Mouse (Mus musculus): ENCODE data around the gene Ubr7. TPM values are rescaled to one million over a fixed set of nuclear protein-coding genes. Genes with fewer than 3 reads are reported as not detected.

Gene Ubr7
- polyA plus RNA-seq, 1 experiment from 2014 or later: 34.7 TPM

GRCm38 (mm10) chr12:102722451-102722850, 35.3 kb upstream of the Ubr7 start:
- ATAC-seq: no peak
- no peaks in the 10 kb centered on the region for H3K27me3 ChIP-seq (ENCODE audit: control insufficient read depth, insufficient read depth, low read depth, low read length)
- H3K9ac ChIP-seq (ENCODE audit: low read depth, low read length): no peak overlapping the region
- no peaks in the 10 kb centered on the region; the same call in 1 of the 2 replicates for H3K4me1 ChIP-seq (ENCODE audit: control insufficient read depth, insufficient read depth, low read length)
- no peaks in the 10 kb centered on the region for H3K36me3 ChIP-seq (ENCODE audit: control insufficient read depth, insufficient read depth, low read length)
- no peaks in the 10 kb centered on the region for H3K9me3 ChIP-seq (replicated peaks; ENCODE audit: control insufficient read depth, low read length, poor library complexity, severe bottlenecking)
- H3K4me3 ChIP-seq (ENCODE audit: low read depth, low read length): no peak overlapping the region
- no peak overlapping the region for H3K27ac ChIP-seq (ENCODE audit: low read length)
- WGBS: 59% methylated on average over 11 of the region's 11 CpGs
- no peak overlapping the region for H3K4me2 ChIP-seq (ENCODE audit: low read length)

GRCm38 (mm10) chr12:102722966-102723365, 34.8 kb upstream of the Ubr7 start:
- H3K36me3 ChIP-seq (ENCODE audit: control insufficient read depth, insufficient read depth, low read length): no peaks in the 10 kb centered on the region
- H3K4me2 ChIP-seq (ENCODE audit: low read length): no peak overlapping the region
- H3K9me3 ChIP-seq (replicated peaks; ENCODE audit: control insufficient read depth, low read length, poor library complexity, severe bottlenecking): no peaks in the 10 kb centered on the region
- no peak for ATAC-seq
- no peaks in the 10 kb centered on the region; the same call in 1 of the 2 replicates for H3K4me1 ChIP-seq (ENCODE audit: control insufficient read depth, insufficient read depth, low read length)
- no peaks in the 10 kb centered on the region for H3K27me3 ChIP-seq (ENCODE audit: control insufficient read depth, insufficient read depth, low read depth, low read length)
- no peak overlapping the region for H3K9ac ChIP-seq (ENCODE audit: low read depth, low read length)
- H3K4me3 ChIP-seq (ENCODE audit: low read depth, low read length): no peak overlapping the region
- WGBS: 59% methylated on average over 8 of the region's 8 CpGs
- H3K27ac ChIP-seq (ENCODE audit: low read length): no peak overlapping the region

DNA sequence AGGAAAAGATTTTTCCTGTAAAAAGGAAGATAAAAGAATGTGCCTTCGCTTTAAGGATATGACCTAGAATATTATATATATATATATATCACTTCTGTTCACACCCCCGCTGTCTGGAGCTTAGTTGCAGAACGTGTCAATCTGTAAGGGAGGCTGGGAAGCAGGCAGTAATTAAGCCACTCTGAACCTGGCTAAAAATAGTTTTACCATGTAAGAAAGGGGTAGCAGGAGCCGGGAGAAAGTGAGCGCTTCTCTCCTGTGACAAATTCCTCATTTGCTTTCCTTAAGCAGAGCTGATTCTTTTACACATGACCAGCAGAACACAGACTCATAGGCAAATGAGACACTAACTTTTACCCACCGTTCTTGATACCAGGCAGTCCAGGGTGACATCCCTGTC, 33.9 kb upstream of the Ubr7 start:
- no peaks in the 10 kb centered on the region for H3K27me3 ChIP-seq (ENCODE audit: control insufficient read depth, insufficient read depth, low read depth, low read length)
- no peak overlapping the region for H3K27ac ChIP-seq (ENCODE audit: low read length)
- 78% methylated on average over 6 of the region's 6 CpGs for WGBS
- no peaks in the 10 kb centered on the region for H3K36me3 ChIP-seq (ENCODE audit: control insufficient read depth, insufficient read depth, low read length)
- H3K9ac ChIP-seq (ENCODE audit: low read depth, low read length): no peak overlapping the region
- H3K4me2 ChIP-seq (ENCODE audit: low read length): no peak overlapping the region
- ATAC-seq: no peak
- no peaks in the 10 kb centered on the region for H3K9me3 ChIP-seq (replicated peaks; ENCODE audit: control insufficient read depth, low read length, poor library complexity, severe bottlenecking)
- no peaks in the 10 kb centered on the region; the same call in 1 of the 2 replicates for H3K4me1 ChIP-seq (ENCODE audit: control insufficient read depth, insufficient read depth, low read length)
- H3K4me3 ChIP-seq (ENCODE audit: low read depth, low read length): no peak overlapping the region

DNA sequence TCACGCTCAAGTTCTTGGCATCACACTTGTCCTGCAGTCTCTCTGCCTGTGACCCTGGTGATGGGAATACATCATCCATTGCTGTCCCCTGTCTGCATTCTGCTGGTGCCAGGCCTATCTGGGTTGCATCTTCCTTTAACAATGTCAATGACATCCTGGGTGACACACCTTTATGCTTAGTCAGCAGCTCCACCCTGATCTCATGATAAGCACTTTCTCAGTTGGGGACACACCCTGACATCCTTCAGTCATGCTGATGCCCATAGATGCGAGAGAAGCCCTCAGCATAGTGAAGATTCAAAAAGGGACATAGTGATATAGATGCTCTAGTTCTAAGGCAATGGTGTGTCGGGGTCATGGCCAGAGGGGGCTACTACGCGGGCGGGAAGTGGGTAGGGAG, 32.6 kb upstream of the Ubr7 start:
- Histone ChIP-seq H3K4me2 (ENCODE audit: low read length) (no peak overlapping the region), H3K27ac (ENCODE audit: low read length) (no peak overlapping the region), H3K9ac (ENCODE audit: low read depth, low read length) (no peak overlapping the region), H3K9me3 (replicated peaks; ENCODE audit: control insufficient read depth, low read length, poor library complexity, severe bottlenecking) (no peaks in the 10 kb centered on the region), H3K4me1 (ENCODE audit: control insufficient read depth, insufficient read depth, low read length) (peaks cover 3% of the 10 kb centered on the region; the same call in 1 of the 2 replicates), H3K27me3 (ENCODE audit: control insufficient read depth, insufficient read depth, low read depth, low read length) (no peaks in the 10 kb centered on the region), H3K36me3 (ENCODE audit: control insufficient read depth, insufficient read depth, low read length) (no peaks in the 10 kb centered on the region), H3K4me3 (ENCODE audit: low read depth, low read length) (no peak overlapping the region)
- no peak for ATAC-seq
- WGBS: 94% methylated on average over 6 of the region's 6 CpGs

GRCm38 (mm10) chr12:102725761-102726175, 32.0 kb upstream of the Ubr7 start:
- Histone ChIP-seq H3K4me3 (ENCODE audit: low read depth, low read length) (no peak overlapping the region), H3K27me3 (ENCODE audit: control insufficient read depth, insufficient read depth, low read depth, low read length) (no peaks in the 10 kb centered on the region), H3K36me3 (ENCODE audit: control insufficient read depth, insufficient read depth, low read length) (no peaks in the 10 kb centered on the region), H3K9ac (ENCODE audit: low read depth, low read length) (no peak overlapping the region), H3K4me1 (ENCODE audit: control insufficient read depth, insufficient read depth, low read length) (peaks cover 6% of the 10 kb centered on the region), H3K4me2 (ENCODE audit: low read length) (no peak overlapping the region), H3K9me3 (replicated peaks; ENCODE audit: control insufficient read depth, low read length, poor library complexity, severe bottlenecking) (no peaks in the 10 kb centered on the region), H3K27ac (ENCODE audit: low read length) (no peak overlapping the region)
- ATAC-seq: no peak
- 83% methylated on average over 7 of the region's 7 CpGs for WGBS

DNA sequence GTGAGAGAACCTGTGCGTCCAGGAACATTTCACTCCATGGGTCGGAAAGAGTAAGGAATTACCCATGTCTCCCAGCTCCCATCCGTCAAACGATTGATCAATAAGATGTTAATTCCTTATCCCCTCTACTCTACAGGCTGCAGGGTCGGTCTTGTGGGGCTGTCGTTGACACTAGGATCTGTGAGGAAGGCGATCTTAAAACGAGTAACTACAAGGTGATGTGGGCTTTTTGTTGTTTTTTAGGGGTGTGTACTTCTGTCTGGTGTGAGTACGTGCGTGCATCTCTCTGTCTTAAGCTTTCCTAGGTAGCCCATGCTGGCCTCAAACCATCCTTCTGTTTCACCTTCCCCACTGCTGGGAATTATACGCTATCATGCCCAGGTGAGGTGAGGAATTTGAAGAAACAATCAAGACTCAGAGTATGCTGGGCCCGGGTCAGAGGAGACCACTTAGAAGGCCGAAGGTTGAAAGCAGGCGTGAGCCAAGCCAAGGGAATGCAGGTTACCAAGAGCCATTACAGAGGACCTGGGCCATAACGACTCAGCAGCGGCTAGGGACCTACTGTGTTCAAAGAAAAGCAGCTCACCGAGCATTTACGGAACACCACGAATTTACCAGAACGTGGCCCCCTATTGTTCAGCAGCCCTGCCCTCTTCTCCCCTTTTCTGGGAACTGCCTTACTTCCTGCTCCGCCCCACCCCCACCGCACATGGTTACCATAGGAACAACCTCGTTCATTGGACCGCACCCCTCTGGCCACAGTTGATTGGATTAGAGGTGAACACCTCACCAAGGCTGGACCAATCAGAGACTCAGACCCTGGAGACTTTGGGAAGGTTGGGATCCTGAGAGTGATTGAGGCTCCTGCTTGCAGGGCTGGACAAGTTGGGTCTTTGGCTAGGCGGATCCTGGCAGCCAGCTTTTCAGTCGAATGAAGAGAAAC, 27.6 kb upstream of the Ubr7 start:
- H3K9ac ChIP-seq (ENCODE audit: low read depth, low read length): no peak overlapping the region
- ATAC-seq: peak; percentile 97
- WGBS: 33% methylated on average over 26 of the region's 26 CpGs
- peaks cover 16% of the 10 kb centered on the region for H3K4me1 ChIP-seq (ENCODE audit: control insufficient read depth, insufficient read depth, low read length)
- peak overlapping the region; percentile 78 for H3K27ac ChIP-seq (ENCODE audit: low read length)
- no peaks in the 10 kb centered on the region for H3K9me3 ChIP-seq (replicated peaks; ENCODE audit: control insufficient read depth, low read length, poor library complexity, severe bottlenecking)
- H3K36me3 ChIP-seq (ENCODE audit: control insufficient read depth, insufficient read depth, low read length): no peaks in the 10 kb centered on the region
- peak overlapping the region; percentile 31 for H3K4me2 ChIP-seq (ENCODE audit: low read length)
- H3K27me3 ChIP-seq (ENCODE audit: control insufficient read depth, insufficient read depth, low read depth, low read length): no peaks in the 10 kb centered on the region
- H3K4me3 ChIP-seq (ENCODE audit: low read depth, low read length): peak overlapping the region; percentile 16

DNA sequence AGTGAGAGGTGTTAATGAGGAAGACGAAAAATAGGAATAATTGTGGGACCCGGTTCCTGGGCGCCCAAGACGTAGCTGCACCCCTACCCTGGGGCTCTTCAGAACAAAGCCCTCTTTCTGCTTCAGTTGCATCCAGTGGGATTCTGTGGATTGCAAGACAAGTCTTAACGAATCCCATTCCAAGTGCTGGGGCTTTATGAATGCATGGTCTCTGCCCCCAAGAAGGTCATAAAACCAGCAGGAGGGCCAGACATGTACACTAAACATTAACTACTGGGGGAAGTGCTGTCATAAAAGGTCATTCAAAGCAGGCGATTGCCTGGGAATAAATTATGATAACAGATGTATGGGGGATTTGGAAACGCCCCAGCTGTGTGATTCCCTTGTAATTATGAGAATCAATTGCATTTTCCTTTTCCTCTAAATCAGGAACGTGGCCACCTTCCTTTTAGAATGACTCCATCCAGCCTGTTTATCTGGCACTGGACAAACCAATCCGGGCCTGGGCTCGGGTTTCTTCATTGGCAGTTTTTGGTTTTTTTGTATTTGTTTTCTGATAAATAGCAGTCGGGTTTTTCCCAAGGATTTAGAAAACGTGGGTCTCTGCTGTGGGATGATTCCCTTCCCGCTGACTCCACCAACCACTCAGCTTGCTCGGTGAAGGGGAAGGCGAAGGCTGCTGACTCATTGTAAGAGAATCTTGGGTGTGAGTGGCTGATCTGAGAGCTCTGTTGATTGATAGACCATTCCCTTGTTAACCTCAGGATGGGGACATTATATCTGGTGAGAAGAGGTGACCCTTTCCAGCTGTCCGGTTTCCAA, 26.8 kb upstream of the Ubr7 start:
- H3K4me3 ChIP-seq (ENCODE audit: low read depth, low read length): peak overlapping the region; percentile 2; the same call in 1 of the 2 replicates
- 29% methylated on average over 16 of the region's 16 CpGs for WGBS

DNA sequence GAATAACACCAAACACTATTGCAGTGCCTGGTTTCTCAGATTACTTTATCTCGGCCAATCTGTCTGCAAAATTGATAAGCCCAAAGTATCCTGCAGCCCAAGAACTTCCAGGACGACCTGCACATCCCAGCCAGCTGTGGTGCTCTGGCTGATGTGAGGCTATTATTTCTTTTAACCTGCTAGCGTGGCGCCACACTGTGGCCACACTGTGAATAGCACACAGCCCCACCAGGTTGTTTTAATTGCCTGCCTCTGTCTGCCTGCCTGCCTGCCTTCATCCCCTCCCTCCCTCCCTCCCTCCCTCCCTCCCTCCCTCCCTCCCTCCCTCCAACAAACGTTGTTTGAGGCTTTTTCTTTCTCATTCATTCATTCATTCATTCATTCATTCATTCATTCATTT, 24.4 kb upstream of the Ubr7 start:
- no peaks in the 10 kb centered on the region for H3K36me3 ChIP-seq (ENCODE audit: control insufficient read depth, insufficient read depth, low read length)
- 15% methylated on average over 4 of the region's 5 CpGs for WGBS
- no peak for ATAC-seq

More for the DNA sequence above, 26.8 kb upstream of the Ubr7 start:
- peak; percentile 55 for ATAC-seq
- Histone ChIP-seq H3K27ac (ENCODE audit: low read length) (peak overlapping the region; percentile 71), H3K36me3 (ENCODE audit: control insufficient read depth, insufficient read depth, low read length) (no peaks in the 10 kb centered on the region), H3K27me3 (ENCODE audit: control insufficient read depth, insufficient read depth, low read depth, low read length) (no peaks in the 10 kb centered on the region), H3K9ac (ENCODE audit: low read depth, low read length) (no peak overlapping the region; the same call in 1 of the 2 replicates), H3K9me3 (replicated peaks; ENCODE audit: control insufficient read depth, low read length, poor library complexity, severe bottlenecking) (no peaks in the 10 kb centered on the region), H3K4me2 (ENCODE audit: low read length) (peak overlapping the region; percentile 31), H3K4me1 (ENCODE audit: control insufficient read depth, insufficient read depth, low read length) (peaks cover 16% of the 10 kb centered on the region)

More for the DNA sequence above, 24.4 kb upstream of the Ubr7 start:
- no peak overlapping the region for H3K9ac ChIP-seq (ENCODE audit: low read depth, low read length)
- H3K4me3 ChIP-seq (ENCODE audit: low read depth, low read length): no peak overlapping the region
- peaks cover 16% of the 10 kb centered on the region for H3K4me1 ChIP-seq (ENCODE audit: control insufficient read depth, insufficient read depth, low read length)
- no peak overlapping the region for H3K27ac ChIP-seq (ENCODE audit: low read length)
- H3K4me2 ChIP-seq (ENCODE audit: low read length): no peak overlapping the region
- no peaks in the 10 kb centered on the region for H3K27me3 ChIP-seq (ENCODE audit: control insufficient read depth, insufficient read depth, low read depth, low read length)
- H3K9me3 ChIP-seq (replicated peaks; ENCODE audit: control insufficient read depth, low read length, poor library complexity, severe bottlenecking): no peaks in the 10 kb centered on the region

Measured in midbrain, embryonic 16.5 days (tissue).